Comparison of ENCODE assay signal across 8 mouse cellular contexts in genomic region chr6:55166777-55167463, GRCm38 (mm10). TPM values are rescaled to one million over a fixed set of nuclear protein-coding genes. Genes with fewer than 3 reads are reported as not detected.
A peak's percentile ranks its signal among the peaks of the same experiment; 100 is the strongest.
DNase-seq lines count a peak whose midpoint lies in the region; ATAC-seq and TF ChIP-seq lines count a peak whose summit lies in the region.

No protein-coding gene starts in this region.

- no peaks in the 10 kb centered on the region for H3K4me1 ChIP-seq in kidney, adult 2 months (ENCODE audit: control insufficient read depth, insufficient read depth, low read length)
- no peaks in the 10 kb centered on the region for H3K4me1 ChIP-seq in limb, embryonic 10.5 days
- no peaks in the 10 kb centered on the region for H3K4me1 ChIP-seq in midbrain, embryonic 16.5 days (ENCODE audit: control insufficient read depth, insufficient read depth, low read length)
- no peaks in the 10 kb centered on the region; the same call in 1 of the 2 replicates for H3K4me1 ChIP-seq in spleen, adult 2 months (ENCODE audit: control insufficient read depth, insufficient read depth, insufficient read length)

- H3K36me3 ChIP-seq in kidney, adult 2 months (ENCODE audit: control insufficient read depth, insufficient read depth, low read length) = no peaks in the 10 kb centered on the region
- H3K36me3 ChIP-seq in limb, embryonic 10.5 days = no peaks in the 10 kb centered on the region
- H3K36me3 ChIP-seq in midbrain, embryonic 16.5 days (ENCODE audit: control insufficient read depth, insufficient read depth, low read length) = no peaks in the 10 kb centered on the region
- H3K36me3 ChIP-seq in spleen, adult 2 months (ENCODE audit: control insufficient read depth, insufficient read depth, low read length) = no peaks in the 10 kb centered on the region

- H3K9me3 ChIP-seq in limb, embryonic 10.5 days (replicated peaks) = no peaks in the 10 kb centered on the region
- H3K9me3 ChIP-seq in midbrain, embryonic 16.5 days (replicated peaks; ENCODE audit: control insufficient read depth, low read length, poor library complexity, severe bottlenecking) = no peaks in the 10 kb centered on the region

- peak; percentile 96 for TF ChIP-seq CTCF in kidney, adult 2 months (conservative IDR thresholded peaks at IDR 0.05; ENCODE audit: insufficient read depth, insufficient read length, low read depth, low read length)
- TF ChIP-seq CTCF in spleen, adult 2 months (IDR thresholded peaks at IDR 0.05; ENCODE audit: extremely low read depth, insufficient read depth, insufficient read length, insufficient replicate concordance) = peak; percentile 79; the same call in 1 of the 2 replicates

- H3K27me3 ChIP-seq in kidney, adult 2 months (replicated peaks; ENCODE audit: control insufficient read depth, insufficient read depth, low read length) = no peaks in the 10 kb centered on the region
- no peaks in the 10 kb centered on the region for H3K27me3 ChIP-seq in limb, embryonic 10.5 days (ENCODE audit: low read depth, poor library complexity, severe bottlenecking)
- H3K27me3 ChIP-seq in midbrain, embryonic 16.5 days (ENCODE audit: control insufficient read depth, insufficient read depth, low read depth, low read length) = no peaks in the 10 kb centered on the region; the same call in 1 of the 2 replicates
- no peaks in the 10 kb centered on the region for H3K27me3 ChIP-seq in spleen, adult 2 months (ENCODE audit: control insufficient read depth, insufficient read depth, low read length)

- no peak overlapping the region for H3K27ac ChIP-seq in kidney, adult 2 months (ENCODE audit: insufficient read depth, low read depth, low read length)
- H3K27ac ChIP-seq in limb, embryonic 10.5 days = no peak overlapping the region
- H3K27ac ChIP-seq in midbrain, embryonic 16.5 days (ENCODE audit: low read length) = no peak overlapping the region
- H3K27ac ChIP-seq in spleen, adult 2 months (ENCODE audit: insufficient read depth, low read length) = no peak overlapping the region

- DNase-seq in urinary bladder, adult 18-20 months (ENCODE audit: low spot score in 2 of 2) = peak; percentile 39 to 50
- DNase-seq in urinary bladder, adult 2 months (ENCODE audit: low spot score) = no peak
- peak; percentile 40 to 75 for DNase-seq in cerebellum, postnatal 4 days (ENCODE audit: low spot score in 2 of 2)
- peak; percentile 51 to 55 for DNase-seq in gastrocnemius, adult 8-10 months (ENCODE audit: low spot score in 2 of 2)
- peak; percentile 81 for DNase-seq in kidney, adult 2 months
- DNase-seq in limb, embryonic 10.5 days (ENCODE audit: low spot score) = peak; percentile 77
- DNase-seq in spleen, adult 2 months (ENCODE audit: low read depth in 1 of 2, low spot score in 2 of 2) = peak; percentile 25 to 53

- peak; percentile 75 for ATAC-seq in midbrain, embryonic 16.5 days

- H3K9ac ChIP-seq in midbrain, embryonic 16.5 days (ENCODE audit: low read depth, low read length) = no peak overlapping the region

- no peak overlapping the region for H3K4me2 ChIP-seq in midbrain, embryonic 16.5 days (ENCODE audit: low read length)

- 45% methylated on average over 7 of the region's 7 CpGs for WGBS in kidney, adult 2 months
- 56% methylated on average over 7 of the region's 7 CpGs for WGBS in limb, embryonic 10.5 days
- 57% methylated on average over 7 of the region's 7 CpGs for WGBS in midbrain, embryonic 16.5 days
- 42% methylated on average over 7 of the region's 7 CpGs for WGBS in spleen, adult 2 months

- no peak overlapping the region for H3K4me3 ChIP-seq in kidney, adult 2 months (ENCODE audit: insufficient read depth, low read depth, low read length)
- H3K4me3 ChIP-seq in limb, embryonic 10.5 days = no peak overlapping the region
- no peak overlapping the region for H3K4me3 ChIP-seq in midbrain, embryonic 16.5 days (ENCODE audit: low read depth, low read length)
- no peak overlapping the region for H3K4me3 ChIP-seq in spleen, adult 2 months (ENCODE audit: extremely low read depth, insufficient read depth, insufficient read length)

- TF ChIP-seq POLR2A in kidney, adult 2 months (IDR thresholded peaks at IDR 0.05; ENCODE audit: low read depth, low read length) = no peak
- TF ChIP-seq POLR2A in spleen, adult 2 months (IDR thresholded peaks at IDR 0.05; ENCODE audit: low read depth, low read length) = no peak

RNA-seq across cellular contexts. Expression of gene Inmt, which starts 7.9 kb away (rescaled TPM):
- 246 and 312 TPM in 2 replicates for polyA plus RNA-seq in urinary bladder, adult 2 months (2012; rRNA removed)
- 10 to 100 TPM; 10.4 to 90.9 (median 28.7) TPM for total RNA-seq in gastrocnemius, adult 8-10 months (2022)
- polyA plus RNA-seq in kidney, adult 2 months (2012; rRNA removed) = 27.0 and 30.3 TPM in 2 replicates
- polyA plus RNA-seq in limb, embryonic 10.5 days (2016; fragmentation: Nextera tagmentation; extraction: Ambion mirVana) = 0.26 and 0.40 TPM in 2 replicates
- not detected in 2 replicates for polyA plus RNA-seq in midbrain, embryonic 16.5 days (2015; fragmentation: Nextera tagmentation; extraction: Ambion mirVana)
- 0.39 and 0.51 TPM in 2 replicates for polyA plus RNA-seq in spleen, adult 2 months (2012; rRNA removed)

RNA-seq across cellular contexts. Expression of gene Crhr2, which starts 34.1 kb away (rescaled TPM):
- polyA plus RNA-seq in urinary bladder, adult 2 months (2012; rRNA removed) = 0.54 and 0.59 TPM in 2 replicates
- total RNA-seq in gastrocnemius, adult 8-10 months (2022) = 10 to 100 TPM; 17.2 to 21.4 (median 17.7) TPM
- polyA plus RNA-seq in kidney, adult 2 months (2012; rRNA removed) = 0.98 and 1.5 TPM in 2 replicates
- 0.11 TPM in 1 of 2 replicates, not detected in the other for polyA plus RNA-seq in limb, embryonic 10.5 days (2016; fragmentation: Nextera tagmentation; extraction: Ambion mirVana)
- polyA plus RNA-seq in midbrain, embryonic 16.5 days (2015; fragmentation: Nextera tagmentation; extraction: Ambion mirVana) = 1.6 and 1.9 TPM in 2 replicates
- 0.07 TPM in 2 replicates for polyA plus RNA-seq in spleen, adult 2 months (2012; rRNA removed)

RNA-seq across cellular contexts. Expression of gene Mindy4, which starts 36.3 kb away (rescaled TPM):
- 11.4 and 12.3 TPM in 2 replicates for polyA plus RNA-seq in urinary bladder, adult 2 months (2012; rRNA removed)
- total RNA-seq in gastrocnemius, adult 8-10 months (2022) = 1 to 10 TPM; 1.3 to 3.1 (median 2.2) TPM
- polyA plus RNA-seq in kidney, adult 2 months (2012; rRNA removed) = 14.3 and 14.6 TPM in 2 replicates
- polyA plus RNA-seq in limb, embryonic 10.5 days (2016; fragmentation: Nextera tagmentation; extraction: Ambion mirVana) = 15.5 and 16.2 TPM in 2 replicates
- 12.6 and 15.0 TPM in 2 replicates for polyA plus RNA-seq in midbrain, embryonic 16.5 days (2015; fragmentation: Nextera tagmentation; extraction: Ambion mirVana)
- 1.0 and 1.7 TPM in 2 replicates for polyA plus RNA-seq in spleen, adult 2 months (2012; rRNA removed)

Comparison
In these comparisons a context has a peak if more than half of its experiments do, and no peak if none do; other contexts are left out.
1. RNA of gene Inmt, which starts 7.9 kb away (polyA plus RNA-seq): 246 to 312 TPM in urinary bladder, adult 2 months and 27.0 to 30.3 TPM in kidney, adult 2 months; 0.39 to 0.51 TPM in spleen, adult 2 months, 0.26 to 0.40 TPM in limb, embryonic 10.5 days and not detected in midbrain, embryonic 16.5 days; every median in the first group is over 10 times any median in the second.